Mouse (Mus musculus) layer of hippocampus, adult 18-20 months (tissue): Measurements from ENCODE around the gene Dynlt1c. TPM values are rescaled to one million over a fixed set of nuclear protein-coding genes. Genes with fewer than 3 reads are reported as not detected.
"Not testable (repeated sequence)": the region's sequence is repeated elsewhere in the genome, so short reads cannot be mapped to it uniquely, and the experiment has no call there.

Source experiments
- DNase-seq, 2 experiments: peaks; one replicate each; pipeline ENCODE4 v3.0.0; 2022; ENCODE audit warnings: low spot score in 2 of 2
- total RNA-seq, 2 experiments: library from RNA; stranded (reverse); gene quantifications; 2 replicates each; pipeline ENCODE4 v1.2.3; 2021

Gene Dynlt1c
- total RNA-seq, 2 experiments from 2014 or later = 12.0 to 13.9 TPM

DNA sequence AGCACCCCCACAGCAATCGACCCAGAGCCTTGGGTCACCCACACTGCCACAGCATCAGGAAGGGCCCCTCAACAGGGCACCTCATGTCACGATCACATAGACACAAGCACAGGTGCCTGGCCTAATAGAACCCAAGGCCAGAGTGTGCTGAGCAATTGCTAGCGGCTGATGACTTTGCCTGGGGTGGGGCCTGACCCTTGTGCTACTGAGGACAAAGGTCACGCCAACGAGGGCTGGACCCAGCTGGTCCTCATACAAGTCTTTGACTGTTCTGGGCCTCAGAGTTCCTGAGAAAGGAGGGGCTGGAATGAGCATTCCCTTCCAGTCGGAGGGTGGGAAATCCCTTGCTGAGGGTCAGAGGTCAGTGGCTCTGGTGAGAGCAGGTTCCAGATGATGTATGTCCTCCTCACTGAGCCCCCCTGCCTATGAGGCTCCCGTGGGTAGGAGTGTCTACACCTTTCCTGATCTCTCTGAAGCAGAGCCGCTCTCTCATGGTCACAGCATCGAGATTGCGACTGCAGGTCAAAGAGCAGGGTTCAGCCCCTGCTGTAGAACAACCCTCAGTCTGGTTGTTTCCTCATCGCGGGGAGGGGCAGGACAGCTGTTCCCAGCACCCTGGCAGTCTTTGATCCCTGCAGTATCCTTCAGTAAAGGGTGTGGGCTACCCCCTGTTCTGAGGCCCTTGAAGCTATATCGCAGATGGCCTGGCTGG is 16.4 kb downstream of the Dynlt1c start:
- DNase-seq = not testable (repeated sequence)

DNA sequence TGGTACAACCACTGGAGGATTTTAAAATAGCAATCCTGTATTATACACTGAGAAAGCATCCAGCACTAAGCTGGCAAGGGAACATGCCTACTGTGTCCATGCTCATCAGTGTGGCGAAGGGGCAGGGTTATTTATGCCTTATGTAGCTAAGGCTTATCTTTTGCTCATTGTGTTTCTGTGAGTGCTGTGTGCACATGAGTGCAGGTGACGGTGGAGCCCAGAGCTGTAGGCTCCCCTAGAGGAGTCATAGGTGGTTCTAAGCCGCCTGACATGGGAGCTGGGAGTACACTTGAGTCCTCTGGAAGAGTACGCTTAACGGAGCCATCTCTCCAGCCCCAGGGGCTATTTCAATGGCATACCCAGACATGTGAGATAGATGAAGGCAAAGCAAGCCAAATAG is 17.8 kb downstream of the Dynlt1c start:
- DNase-seq = not testable (repeated sequence)

DNA sequence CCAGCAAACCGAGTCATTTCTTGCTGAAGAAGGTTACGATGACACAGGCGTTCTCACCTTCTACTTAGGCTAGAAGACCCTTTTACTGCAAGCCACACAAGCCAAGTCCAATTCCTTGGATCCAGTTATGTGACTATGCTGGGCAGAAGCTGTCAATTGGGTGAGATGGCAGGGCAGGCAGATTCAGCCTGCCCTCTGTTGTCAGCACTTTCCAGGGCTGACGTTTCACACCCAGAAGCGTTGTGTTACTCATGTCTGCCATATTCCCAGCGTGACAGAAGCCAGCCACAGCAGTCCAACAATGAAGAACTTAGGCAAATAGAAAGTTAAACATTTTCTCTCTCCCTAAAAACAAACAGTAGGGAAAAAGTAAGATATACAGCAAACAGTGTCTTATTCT is 18.6 kb downstream of the Dynlt1c start:
- not testable (repeated sequence) for DNase-seq

DNA sequence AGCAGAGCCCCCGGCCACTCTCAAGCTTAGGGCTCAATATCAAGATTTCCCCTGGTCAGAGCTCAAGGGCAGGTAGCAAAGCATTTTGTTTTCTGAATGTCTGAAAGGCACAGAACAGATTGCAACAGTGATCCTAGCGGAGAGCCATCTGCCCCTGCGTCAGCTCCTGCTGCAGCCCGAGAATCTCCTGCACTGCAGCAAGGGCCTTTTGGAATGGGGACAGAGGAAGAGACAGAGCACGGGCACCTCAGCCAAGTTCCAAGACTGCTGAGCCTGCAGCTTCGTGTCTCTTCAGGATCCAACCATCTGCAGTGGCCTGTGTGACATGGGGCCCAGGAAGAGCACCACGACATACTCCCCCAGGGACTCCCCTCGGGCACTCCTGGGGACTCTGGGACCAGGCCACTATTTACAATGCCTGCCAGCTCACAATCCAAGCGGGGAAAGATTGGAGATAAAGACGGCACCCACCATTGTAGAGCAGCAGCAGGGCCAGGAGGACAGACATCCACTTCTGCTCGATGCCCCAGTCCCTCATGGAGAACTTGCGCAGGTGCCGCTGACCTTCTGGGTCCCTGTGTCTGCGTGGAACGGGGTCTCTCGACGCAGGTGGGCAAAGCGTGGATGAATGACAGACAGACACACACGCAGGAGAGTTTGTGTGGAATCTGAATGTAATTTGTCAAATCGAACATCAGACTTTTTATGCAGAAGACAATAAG is 19.4 kb downstream of the Dynlt1c start:
- DNase-seq = not testable (repeated sequence)

DNA sequence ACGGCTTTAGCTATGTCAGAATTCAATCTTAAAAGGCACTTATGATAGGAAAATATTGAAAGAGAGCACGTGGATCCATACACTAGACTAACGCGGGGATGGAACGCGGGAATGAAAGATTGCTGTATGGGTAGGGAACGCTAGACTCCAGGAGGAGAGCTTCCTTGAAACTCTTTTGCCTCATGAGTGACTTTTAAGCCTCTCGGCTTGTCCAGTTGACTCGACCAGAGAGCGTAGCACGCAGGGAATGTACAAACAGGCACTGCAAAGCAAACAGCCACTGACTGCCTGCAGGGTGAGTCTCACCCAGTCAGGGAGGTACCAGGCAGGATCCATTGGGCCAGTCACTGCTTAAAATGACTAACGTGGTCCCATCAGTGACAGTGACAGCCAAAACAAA is 20.5 kb downstream of the Dynlt1c start:
- not testable (repeated sequence) for DNase-seq

GRCm38 (mm10) chr17:6624926-6625558 is 23.6 kb downstream of the Dynlt1c start:
- not testable (repeated sequence) for DNase-seq

DNA sequence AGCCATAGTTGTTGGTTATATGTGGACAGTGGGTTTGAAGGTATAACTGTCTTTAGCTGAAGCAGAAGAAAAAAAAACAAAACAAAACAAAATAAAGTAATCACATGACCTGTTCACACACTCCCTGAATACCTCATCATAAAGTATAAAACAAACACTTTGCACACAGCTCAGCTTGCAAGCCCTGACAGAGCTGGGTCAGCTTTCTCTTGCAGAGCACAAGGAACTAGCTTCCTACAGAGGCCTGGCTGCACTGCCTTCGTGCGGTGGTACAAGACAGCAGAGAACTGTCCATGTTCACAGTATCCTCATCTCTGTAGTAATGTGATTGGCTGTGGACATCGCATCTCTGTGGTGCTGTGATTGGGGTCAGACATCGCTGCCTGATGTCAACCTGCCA is 28.9 kb downstream of the Dynlt1c start:
- DNase-seq = not testable (repeated sequence)

DNA sequence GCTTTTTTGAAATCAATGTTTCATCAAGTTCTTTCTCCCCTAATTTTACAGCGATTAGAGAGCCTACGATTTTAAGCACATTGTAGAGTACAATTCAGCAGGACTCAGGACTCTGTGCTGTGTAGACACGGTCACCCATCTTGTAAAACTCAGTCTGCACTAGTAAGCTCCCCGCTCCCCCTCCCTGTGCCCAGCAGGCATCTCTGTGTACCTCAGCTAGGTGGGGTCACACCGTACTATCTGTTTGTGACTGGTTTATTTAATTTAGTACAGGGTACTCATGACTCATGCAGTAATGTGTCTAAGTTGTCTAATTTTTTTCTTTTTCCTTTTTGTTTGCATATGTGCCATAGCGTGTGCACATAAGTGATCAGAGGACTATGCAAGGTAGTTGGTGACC is 31.4 kb downstream of the Dynlt1c start:
- not testable (repeated sequence) for DNase-seq

DNA sequence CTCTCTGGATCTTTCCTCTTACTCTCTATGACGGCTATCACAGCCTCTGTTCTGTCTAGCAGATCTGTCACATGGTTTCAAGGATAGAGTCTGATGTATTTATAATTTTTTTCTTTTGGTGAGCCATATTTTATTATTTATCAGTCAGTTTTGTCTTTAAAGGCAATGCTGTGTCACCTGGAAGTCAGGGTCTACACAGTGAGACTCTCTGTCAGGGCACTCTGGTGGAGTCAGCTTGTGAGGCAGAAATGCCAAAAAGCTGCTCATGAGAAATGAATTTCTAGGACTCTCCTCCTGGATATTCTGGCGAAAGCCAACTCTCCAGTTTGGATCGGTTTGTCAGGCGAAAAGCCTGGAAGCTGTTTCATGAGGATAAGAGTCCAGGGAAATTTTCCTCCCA is 34.3 kb downstream of the Dynlt1c start:
- not testable (repeated sequence) for DNase-seq

GRCm38 (mm10) chr17:6636861-6637260 is 35.4 kb downstream of the Dynlt1c start:
- DNase-seq = no peak

DNA sequence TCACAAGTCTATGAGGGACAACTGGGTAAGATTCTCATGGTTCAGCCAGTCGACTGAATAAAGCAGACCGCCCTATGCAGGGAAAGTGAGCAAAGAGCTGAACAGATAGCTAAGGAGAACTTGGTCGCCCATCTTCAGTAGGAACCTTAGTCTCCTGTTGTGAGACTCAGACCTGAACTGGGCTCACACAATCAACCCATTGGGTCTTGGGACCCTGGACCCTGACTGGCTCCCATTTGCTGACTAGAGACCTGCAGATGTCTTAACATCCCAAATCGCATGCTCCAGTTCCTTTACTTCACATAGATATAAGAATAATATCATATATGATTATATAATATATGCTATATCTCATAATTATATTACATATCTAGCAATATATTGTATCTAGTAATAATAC is 36.0 kb downstream of the Dynlt1c start:
- not testable (repeated sequence) for DNase-seq

GRCm38 (mm10) chr17:6638444-6638843 is 37.0 kb downstream of the Dynlt1c start:
- DNase-seq = not testable (repeated sequence)

- not testable (repeated sequence) for DNase-seq
Measured at GRCm38 (mm10) chr17:6639486-6639885, 38.0 kb downstream of the Dynlt1c start.

GRCm38 (mm10) chr17:6640044-6640637 is 38.7 kb downstream of the Dynlt1c start:
- not testable (repeated sequence) for DNase-seq

DNA sequence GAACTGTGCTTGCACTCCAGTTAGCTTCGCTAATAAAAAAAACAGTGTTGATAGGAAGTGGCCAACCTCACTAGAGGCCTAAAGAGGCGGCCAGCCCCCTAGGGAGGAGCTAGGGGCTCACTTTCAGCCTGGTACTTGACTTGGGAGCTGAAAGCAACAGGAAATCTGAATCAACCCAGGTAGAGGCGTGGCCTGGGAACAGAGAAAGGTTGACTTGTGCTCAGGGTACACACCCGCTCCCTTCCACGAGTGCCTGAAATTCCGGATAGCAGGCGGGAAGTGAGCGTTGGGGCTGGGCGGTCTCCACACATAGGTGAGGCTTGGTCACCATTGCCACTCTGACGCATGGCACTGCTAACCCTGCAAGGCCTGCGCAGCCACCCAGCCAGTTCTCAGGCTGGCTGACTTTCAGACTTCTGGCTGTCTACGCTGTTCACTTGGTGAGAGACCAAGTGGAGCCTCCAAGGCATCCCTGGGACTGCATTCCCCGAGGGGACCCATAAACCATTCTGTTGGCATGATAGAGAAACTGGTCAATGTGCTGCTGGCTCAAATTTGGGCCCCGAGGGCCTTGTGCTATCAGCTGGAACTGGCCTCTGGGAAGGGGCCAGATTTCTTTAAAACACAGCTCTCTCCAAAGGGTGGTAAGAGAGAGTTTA is 39.4 kb downstream of the Dynlt1c start:
- DNase-seq = not testable (repeated sequence)

DNA sequence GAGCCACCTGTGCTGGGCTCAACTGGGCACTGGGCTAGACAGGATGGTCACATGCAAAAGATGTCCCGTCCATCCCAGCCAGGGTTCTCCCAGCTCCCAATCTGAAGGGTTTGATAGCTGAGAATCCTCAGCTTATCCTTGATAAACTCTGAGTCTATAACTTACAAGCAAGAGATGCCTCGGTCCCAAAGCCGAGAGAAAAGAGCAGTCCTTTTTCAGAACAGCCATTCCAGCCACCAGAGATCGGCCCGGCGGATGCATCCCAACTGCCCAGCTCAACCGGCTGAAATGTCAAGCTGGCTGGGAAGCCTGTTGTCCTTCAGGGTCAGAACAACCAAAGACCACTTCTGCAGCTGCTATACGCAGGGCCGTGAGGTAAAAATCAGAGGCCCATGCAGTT is 42.7 kb downstream of the Dynlt1c start:
- DNase-seq = not testable (repeated sequence)

DNA sequence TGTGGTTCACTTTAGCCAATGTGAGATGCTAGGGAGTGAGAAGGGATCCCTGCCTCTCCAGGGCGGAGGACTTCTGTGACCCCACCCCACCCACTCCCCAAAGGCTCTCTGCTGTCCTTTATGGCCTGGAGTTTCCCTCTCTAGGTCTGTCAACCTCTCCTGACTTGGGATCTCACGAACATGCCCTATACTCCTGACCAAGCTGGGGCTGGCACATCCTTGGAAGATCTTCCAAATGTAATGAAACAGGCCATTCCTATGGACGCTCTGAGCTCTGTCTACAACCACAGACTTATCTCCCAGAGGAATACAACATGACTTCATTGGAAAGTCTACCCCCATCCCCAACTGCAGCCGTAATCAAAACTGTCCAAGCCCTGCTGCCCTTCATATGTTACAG is 43.2 kb downstream of the Dynlt1c start:
- not testable (repeated sequence) for DNase-seq

DNA sequence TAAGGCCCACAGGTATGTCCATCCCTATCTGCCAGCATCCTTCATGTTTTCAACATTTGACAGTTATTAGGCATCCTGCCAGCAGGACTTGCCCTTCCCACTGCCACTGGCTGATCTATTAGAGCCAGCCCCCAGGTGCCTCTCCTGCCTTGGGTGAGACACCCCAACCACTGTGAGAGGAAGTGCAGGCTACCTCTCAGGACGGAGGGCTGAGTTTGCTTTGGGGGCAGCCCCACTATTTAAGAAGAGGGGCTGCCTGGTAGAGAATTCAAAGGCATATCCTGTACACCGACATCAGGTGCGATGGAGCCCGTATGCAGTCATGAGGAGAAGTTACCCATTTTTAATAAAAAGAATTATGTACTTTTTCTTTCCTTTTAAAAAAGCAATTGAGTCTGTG is 44.2 kb downstream of the Dynlt1c start:
- not testable (repeated sequence) for DNase-seq

GRCm38 (mm10) chr17:6646841-6647240 is 45.4 kb downstream of the Dynlt1c start:
- not testable (repeated sequence) for DNase-seq

DNA sequence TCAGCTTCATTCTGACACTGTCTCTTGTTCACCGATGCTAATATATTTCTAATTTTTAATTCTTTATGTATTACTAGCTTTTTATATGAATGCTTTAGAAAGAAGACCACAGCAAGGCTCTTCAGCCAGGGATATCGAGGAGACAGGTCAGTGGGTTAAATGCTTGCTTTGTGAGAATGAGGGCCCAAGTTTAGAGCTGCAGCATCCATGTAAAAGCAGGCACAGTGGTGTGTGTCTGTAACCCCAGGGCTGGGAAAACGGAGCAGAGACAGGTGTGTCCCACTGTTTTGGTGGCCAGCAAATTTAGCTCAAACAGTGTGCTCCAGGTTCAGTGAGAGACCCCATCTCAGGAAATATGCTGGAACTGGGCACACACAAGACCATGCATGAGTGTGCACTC is 46.0 kb downstream of the Dynlt1c start:
- DNase-seq = not testable (repeated sequence)
